Mouse (Mus musculus) neural tube, embryonic 11.5 days (tissue): ENCODE measurements at regions not wholly inside any gene's neighbourhood (a gene's known extent, or its start where the extent isn't known, plus 50 kb on each side); places are given as distances from the start of the nearest gene placed in this dataset.

Source experiments
- ATAC-seq: fragments of 200-750 bp; cut with Nextera tagmentation; 2 replicates; pipeline ENCODE4 v1.8.0; 2017; ENCODE audit warnings: moderate number of reproducible peaks, mild to moderate bottlenecking, moderate TSS enrichment, moderate library complexity; ENCODE audit not compliant: insufficient read depth, low FRiP score, low TSS enrichment
- DNase-seq: peaks from one replicate; pipeline ENCODE4 v3.0.0-alpha.2; 2015; ENCODE audit warnings: low spot score
- H3K27ac ChIP-seq: fragments of 300-500 bp; sonication (generic); 2 replicates; pipeline ENCODE4 v1.5.1; 2014; ENCODE audit warnings: low read depth, mild to moderate bottlenecking, low read length
- H3K27me3 ChIP-seq: fragments of 300-500 bp; sonication (generic); 2 replicates; pipeline ENCODE4 v1.6.1; 2014; ENCODE audit warnings: mild to moderate bottlenecking, low read length, mixed read lengths; ENCODE audit not compliant: control insufficient read depth, insufficient read depth
- H3K36me3 ChIP-seq: fragments of 300-500 bp; sonication (generic); 2 replicates; pipeline ENCODE4 v1.6.1; 2014; ENCODE audit warnings: mild to moderate bottlenecking, low read length, moderate library complexity, mixed read lengths; ENCODE audit not compliant: control insufficient read depth, insufficient read depth
- H3K4me1 ChIP-seq: fragments of 300-500 bp; sonication (generic); 2 replicates; pipeline ENCODE4 v1.6.1; 2014; ENCODE audit warnings: low read length, mixed read lengths; ENCODE audit not compliant: control insufficient read depth, insufficient read depth
- H3K4me2 ChIP-seq: fragments of 300-500 bp; sonication (generic); 2 replicates; pipeline ENCODE4 v1.6.1; 2014; ENCODE audit warnings: low read depth, mild to moderate bottlenecking, moderate library complexity
- H3K4me3 ChIP-seq: fragments of 300-500 bp; sonication (generic); 2 replicates; pipeline ENCODE4 v1.5.1; 2014; ENCODE audit warnings: low read depth, low read length
- H3K9ac ChIP-seq: fragments of 300-500 bp; sonication (generic); 2 replicates; pipeline ENCODE4 v1.6.1; 2014; ENCODE audit warnings: mild to moderate bottlenecking, low read length
- H3K9me3 ChIP-seq: fragments of 300-500 bp; sonication (generic); 2 replicates; pipeline ENCODE4 v1.6.1; 2016; ENCODE audit warnings: low read length; ENCODE audit not compliant: control insufficient read depth
- WGBS: fragments of 180-500 bp; shearing (Covaris S2); extraction: QIAGEN DNeasy Blood & Tissue Kit; methylation state at CpG from one replicate; pipeline ENCODE4 v1.1.7; 2014; 5-methylcytosine and 5-hydroxymethylcytosine counted together

GRCm38 (mm10) chr17:68107875-68108274 is 104.0 kb upstream of the Arhgap28 start:
- H3K27ac ChIP-seq, result no peak overlapping the region
- H3K9ac ChIP-seq, result no peak overlapping the region
- no peaks in the 10 kb centered on the region for H3K27me3 ChIP-seq
- WGBS, result 76% methylated on average over 5 of the region's 5 CpGs
- no peak overlapping the region for H3K4me2 ChIP-seq
- no peak for DNase-seq
- no peaks in the 10 kb centered on the region for H3K4me1 ChIP-seq
- H3K9me3 ChIP-seq, result no peaks in the 10 kb centered on the region
- no peak overlapping the region for H3K4me3 ChIP-seq
- ATAC-seq, result no peak
- no peaks in the 10 kb centered on the region for H3K36me3 ChIP-seq

DNA sequence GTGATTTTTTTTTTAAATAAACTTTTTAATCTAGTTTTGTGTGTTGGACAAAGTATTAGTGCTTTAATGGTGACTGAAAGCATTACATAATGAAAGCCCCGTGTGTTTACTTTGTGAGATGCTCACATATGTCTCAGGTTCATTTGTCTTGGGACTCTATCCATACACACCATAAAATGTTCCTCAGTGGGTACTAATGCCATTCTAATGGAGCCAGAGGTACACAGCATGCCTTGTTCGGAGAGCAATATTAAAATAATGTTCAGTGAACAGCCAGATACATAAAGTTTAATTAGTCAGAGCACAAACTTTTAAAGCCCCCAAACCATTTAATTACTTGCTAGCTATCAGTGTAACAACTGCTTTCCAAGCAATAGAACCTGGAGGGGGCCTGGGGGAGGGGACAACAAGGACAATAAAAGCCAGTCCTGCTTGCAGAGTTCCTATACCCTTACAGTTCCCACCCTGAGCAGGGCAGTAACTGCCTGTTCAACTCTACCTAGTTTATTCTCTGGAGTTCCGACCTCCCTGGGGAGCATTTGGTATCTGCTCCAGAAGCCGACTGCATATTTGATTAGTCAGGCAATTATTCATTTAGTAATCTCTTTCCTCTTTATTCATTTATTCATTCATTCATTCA is 108.0 kb upstream of the Arhgap28 start:
- no peaks in the 10 kb centered on the region for H3K9me3 ChIP-seq
- DNase-seq, result no peak
- WGBS, result 56% methylated on average over 4 of the region's 4 CpGs

GRCm38 (mm10) chr17:68112763-68113330 is 108.9 kb upstream of the Arhgap28 start:
- DNase-seq (no peak), ATAC-seq (no peak)
- Histone ChIP-seq H3K27ac (no peak overlapping the region), H3K27me3 (no peaks in the 10 kb centered on the region), H3K36me3 (no peaks in the 10 kb centered on the region), H3K9me3 (no peaks in the 10 kb centered on the region), H3K4me1 (no peaks in the 10 kb centered on the region), H3K4me3 (no peak overlapping the region), H3K9ac (no peak overlapping the region), H3K4me2 (no peak overlapping the region)
- WGBS, result 75% methylated on average over 5 of the region's 5 CpGs

More for the DNA sequence above, 108.0 kb upstream of the Arhgap28 start:
- H3K9ac ChIP-seq, result no peak overlapping the region
- no peak overlapping the region for H3K27ac ChIP-seq
- no peaks in the 10 kb centered on the region for H3K27me3 ChIP-seq
- no peaks in the 10 kb centered on the region for H3K4me1 ChIP-seq
- no peak overlapping the region for H3K4me3 ChIP-seq
- no peaks in the 10 kb centered on the region for H3K36me3 ChIP-seq
- no peak overlapping the region for H3K4me2 ChIP-seq
- ATAC-seq, result no peak

DNA sequence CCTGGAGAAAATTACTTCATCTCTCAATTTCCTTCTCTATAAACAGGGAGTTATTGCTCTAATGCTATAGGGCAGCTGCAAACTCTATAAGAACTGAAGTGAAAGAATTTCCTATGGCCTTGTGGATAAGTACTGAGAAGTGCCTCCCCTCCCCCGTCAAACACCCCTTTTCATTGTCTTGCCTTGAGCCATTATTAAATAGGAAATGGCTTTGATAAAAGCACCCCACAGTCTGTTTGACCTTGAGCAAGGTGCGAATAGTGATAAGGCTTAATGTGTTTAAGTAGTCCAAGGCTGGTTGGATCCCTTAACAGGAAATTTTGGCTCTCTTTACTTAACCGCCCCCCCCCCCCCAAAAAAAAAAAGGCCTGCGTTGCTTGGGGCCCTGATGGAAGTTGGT is 111.7 kb upstream of the Arhgap28 start:
- DNase-seq (no peak), ATAC-seq (no peak)
- H3K9ac ChIP-seq, result no peak overlapping the region
- H3K27ac ChIP-seq, result no peak overlapping the region
- H3K4me2 ChIP-seq, result no peak overlapping the region
- H3K9me3 ChIP-seq, result no peaks in the 10 kb centered on the region
- no peaks in the 10 kb centered on the region for H3K27me3 ChIP-seq
- H3K4me1 ChIP-seq, result no peaks in the 10 kb centered on the region
- H3K4me3 ChIP-seq, result no peak overlapping the region
- WGBS, result 89% methylated on average over 4 of the region's 4 CpGs
- no peaks in the 10 kb centered on the region for H3K36me3 ChIP-seq

DNA sequence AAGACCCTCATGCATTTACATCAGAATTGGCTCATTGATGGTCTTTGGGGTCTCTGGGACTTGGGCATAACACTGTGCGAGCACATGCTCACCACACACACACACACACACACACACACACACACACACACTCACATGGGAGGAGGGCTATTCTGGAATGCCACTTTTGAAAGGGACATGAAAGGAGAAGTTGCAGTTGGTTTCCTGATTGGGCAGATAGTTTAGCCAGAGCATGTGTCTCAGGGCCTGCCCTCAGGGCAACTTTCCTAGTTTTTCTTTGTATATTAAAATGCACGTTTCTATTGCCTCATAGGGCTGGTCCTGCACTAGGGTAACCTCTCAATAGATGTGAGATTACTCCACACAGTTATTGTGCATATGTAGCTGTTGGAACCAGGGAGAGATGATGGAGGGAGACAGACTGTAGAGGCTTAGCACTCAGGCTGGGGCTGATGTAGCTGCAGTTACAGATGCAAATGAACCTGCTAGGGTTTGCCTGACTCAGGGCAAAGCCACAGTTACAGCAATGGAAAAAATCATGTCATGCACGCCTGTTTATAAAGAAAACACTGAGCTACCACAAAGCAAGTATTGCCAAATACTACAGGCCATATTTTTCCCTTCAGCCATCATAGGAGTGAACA is 115.3 kb upstream of the Arhgap28 start:
- Histone ChIP-seq H3K4me2 (no peak overlapping the region), H3K4me3 (no peak overlapping the region), H3K27me3 (no peaks in the 10 kb centered on the region), H3K9me3 (no peaks in the 10 kb centered on the region), H3K9ac (no peak overlapping the region), H3K27ac (no peak overlapping the region), H3K4me1 (no peaks in the 10 kb centered on the region), H3K36me3 (no peaks in the 10 kb centered on the region)
- WGBS, result 80% methylated on average over 3 of the region's 3 CpGs
- no peak for DNase-seq
- ATAC-seq, result no peak

DNA sequence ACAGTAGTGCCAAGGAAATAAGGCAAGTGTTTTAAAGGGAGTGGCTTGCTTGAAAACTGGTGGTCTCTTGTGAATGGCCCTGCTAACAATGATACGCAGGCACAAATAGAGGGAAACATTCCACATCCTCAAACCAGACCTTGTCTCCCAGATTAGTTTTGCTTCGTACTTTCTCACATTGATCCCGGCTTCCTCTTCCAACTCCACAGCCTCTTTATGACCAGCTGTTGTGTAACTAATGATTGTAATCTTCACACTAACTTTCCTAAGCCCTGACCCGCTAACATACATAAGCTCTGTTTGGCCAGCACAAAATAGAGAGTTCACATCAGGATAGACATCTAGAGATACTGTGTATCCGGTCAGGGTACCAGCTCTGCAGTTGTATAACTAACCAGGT is 116.3 kb upstream of the Arhgap28 start:
- no peaks in the 10 kb centered on the region for H3K27me3 ChIP-seq
- WGBS, result 93% methylated on average over 5 of the region's 5 CpGs
- DNase-seq (no peak), ATAC-seq (no peak)
- H3K9ac ChIP-seq, result no peak overlapping the region
- H3K4me1 ChIP-seq, result no peaks in the 10 kb centered on the region
- H3K4me3 ChIP-seq, result no peak overlapping the region
- no peaks in the 10 kb centered on the region for H3K36me3 ChIP-seq
- no peak overlapping the region for H3K4me2 ChIP-seq
- no peak overlapping the region for H3K27ac ChIP-seq
- H3K9me3 ChIP-seq, result no peaks in the 10 kb centered on the region

- Histone ChIP-seq H3K9me3 (no peaks in the 10 kb centered on the region), H3K9ac (no peak overlapping the region), H3K27ac (no peak overlapping the region), H3K4me1 (no peaks in the 10 kb centered on the region), H3K27me3 (no peaks in the 10 kb centered on the region), H3K4me2 (no peak overlapping the region), H3K36me3 (no peaks in the 10 kb centered on the region), H3K4me3 (no peak overlapping the region)
- WGBS, result 82% methylated on average over 6 of the region's 6 CpGs
- DNase-seq, result no peak
- ATAC-seq, result no peak
Measured at GRCm38 (mm10) chr17:68120744-68121143, 116.8 kb upstream of the Arhgap28 start.

DNA sequence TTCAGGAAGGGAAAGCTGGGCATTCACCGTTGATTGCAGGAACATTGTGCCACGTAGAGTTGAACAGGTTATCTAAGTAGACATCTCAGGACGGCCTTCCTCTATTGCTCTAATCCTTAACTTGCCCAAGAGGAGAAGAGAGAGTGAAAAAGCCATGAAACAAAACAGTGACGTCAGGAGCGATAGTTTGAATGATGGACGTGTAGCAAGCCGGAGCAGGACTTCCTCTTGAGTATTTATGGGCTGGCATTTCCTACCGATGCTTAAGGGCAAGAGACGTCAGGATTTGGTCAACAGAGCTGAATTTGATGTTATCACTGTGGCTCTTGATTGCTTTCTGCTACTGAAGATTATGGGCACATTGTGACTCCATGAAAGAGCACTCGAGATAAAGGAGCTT is 130.5 kb upstream of the Arhgap28 start:
- H3K9ac ChIP-seq, result no peak overlapping the region

DNA sequence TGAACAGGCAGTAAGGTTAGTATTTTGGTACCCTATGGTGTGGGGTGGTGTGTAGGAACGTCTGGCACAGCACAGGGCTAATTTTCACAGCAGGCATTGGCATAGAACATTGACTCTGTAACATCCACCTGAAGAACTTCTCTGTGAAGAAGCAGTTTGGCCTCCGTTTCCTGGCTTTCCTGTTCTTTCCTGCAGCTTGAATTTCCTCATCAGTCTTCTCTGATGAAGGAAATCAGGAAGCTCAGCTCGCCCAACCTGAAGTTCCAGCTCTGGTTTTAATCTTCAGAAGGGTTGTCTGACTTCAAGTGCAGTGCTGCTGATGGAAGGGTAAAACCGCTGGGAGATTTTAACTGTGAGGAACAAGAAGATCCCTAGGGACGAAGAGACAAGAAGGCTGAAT is 131.5 kb upstream of the Arhgap28 start:
- DNase-seq (no peak), ATAC-seq (no peak)
- no peaks in the 10 kb centered on the region for H3K4me1 ChIP-seq
- H3K27ac ChIP-seq, result no peak overlapping the region
- no peaks in the 10 kb centered on the region for H3K36me3 ChIP-seq
- no peaks in the 10 kb centered on the region for H3K9me3 ChIP-seq
- H3K27me3 ChIP-seq, result no peaks in the 10 kb centered on the region
- no peak overlapping the region for H3K4me3 ChIP-seq
- no peak overlapping the region for H3K9ac ChIP-seq
- no peak overlapping the region for H3K4me2 ChIP-seq
- 66% methylated on average over 5 of the region's 5 CpGs for WGBS

More for the DNA sequence above, 130.5 kb upstream of the Arhgap28 start:
- no peak overlapping the region for H3K4me3 ChIP-seq
- H3K9me3 ChIP-seq, result no peaks in the 10 kb centered on the region
- ATAC-seq (no peak), DNase-seq (no peak)
- H3K36me3 ChIP-seq, result no peaks in the 10 kb centered on the region
- 75% methylated on average over 10 of the region's 10 CpGs for WGBS
- no peaks in the 10 kb centered on the region for H3K4me1 ChIP-seq
- H3K27me3 ChIP-seq, result no peaks in the 10 kb centered on the region
- no peak overlapping the region for H3K27ac ChIP-seq
- H3K4me2 ChIP-seq, result no peak overlapping the region
